Mouse (Mus musculus) ovary, postnatal 10 days (tissue): ENCODE results near the gene S100pbp.
A peak's percentile ranks its signal among the peaks of the same experiment; 100 is the strongest.

Source experiments
- DNase-seq: peaks from one replicate; pipeline ENCODE4 v3.0.0; 2022; ENCODE audit warnings: low spot score

Gene S100pbp

GRCm38 (mm10) chr4:129189542-129190519 lies at the start of gene S100pbp, which contains the start of gene Yars:
S100pbp (minus strand) TSS chr4:129189727.
Yars (plus strand) TSS chr4:129189760.
- DNase-seq: peak; percentile 82

DNA sequence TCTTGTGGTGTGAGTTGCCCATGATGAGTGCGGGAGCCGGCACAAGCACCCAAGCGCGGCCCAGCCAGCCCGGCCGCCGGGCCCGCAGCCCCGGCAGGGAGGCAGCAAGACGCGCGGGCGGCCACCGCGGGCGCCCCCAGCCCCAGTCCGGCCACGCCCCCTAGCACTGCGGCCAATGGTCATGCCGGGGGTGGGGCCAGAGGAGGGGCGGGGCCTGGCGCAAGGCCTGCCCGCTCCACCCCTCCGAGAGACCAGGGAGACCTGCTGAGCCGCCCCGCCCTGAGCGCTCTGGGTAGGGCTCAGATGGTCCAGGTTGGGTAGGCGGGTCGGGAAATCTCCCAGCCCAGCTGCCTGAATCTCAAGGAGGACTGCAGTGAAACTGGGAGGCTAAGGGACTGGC lies 49.5 kb upstream of the S100pbp start:
- DNase-seq: peak; percentile 62

DNA sequence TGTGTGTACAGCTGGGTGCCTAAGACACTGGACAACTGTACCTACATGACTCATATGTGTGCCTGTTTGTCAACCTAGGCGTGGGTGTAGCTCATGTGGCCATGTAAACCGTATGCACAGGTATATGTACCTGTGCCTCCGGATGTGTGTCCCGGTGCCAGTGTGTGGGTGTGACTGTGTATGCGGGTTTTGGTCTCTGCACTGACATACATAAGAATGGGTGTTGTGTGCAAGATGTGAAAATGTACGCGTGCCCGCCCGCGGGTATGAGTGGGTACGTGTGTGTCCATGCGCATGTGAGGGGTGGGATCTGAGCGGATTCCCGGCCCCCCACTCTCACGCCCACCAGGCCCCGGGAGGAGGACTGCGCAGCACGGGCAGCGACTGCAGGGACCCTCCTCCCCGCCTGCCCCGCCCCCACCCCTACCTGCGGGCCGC lies 49.1 kb upstream of the S100pbp start:
- DNase-seq: no peak

GRCm38 (mm10) chr4:129237843-129238441 lies 48.4 kb upstream of the S100pbp start:
- no peak for DNase-seq

DNA sequence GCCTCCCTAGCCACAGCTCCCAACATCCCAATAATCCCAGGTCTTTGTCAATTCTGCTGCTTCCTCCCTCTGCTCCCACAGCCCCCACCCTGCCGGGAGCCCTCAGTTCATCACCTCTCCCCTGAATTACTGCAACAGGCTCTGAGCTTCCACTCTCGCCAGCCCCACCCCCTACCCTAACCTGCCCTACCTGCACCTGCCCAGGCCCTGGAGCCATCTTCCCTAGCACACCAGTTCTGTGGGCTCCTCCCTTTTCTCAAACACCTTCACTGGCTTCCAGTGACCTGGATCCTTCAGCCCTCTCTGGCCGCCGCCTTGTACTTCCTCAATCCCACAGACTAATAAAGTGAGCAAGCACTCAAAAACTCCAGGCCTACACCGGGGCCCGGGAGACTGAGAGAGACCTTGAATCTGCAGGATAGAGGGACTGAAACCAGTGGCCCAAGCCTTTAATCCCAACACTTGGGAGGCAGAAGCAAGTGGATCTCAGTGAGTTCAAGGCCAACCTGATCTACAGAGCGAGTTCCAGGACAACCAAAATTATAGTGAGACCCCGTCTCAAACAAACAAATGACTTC lies 46.8 kb upstream of the S100pbp start:
- no peak for DNase-seq

- no peak for DNase-seq
Measured at GRCm38 (mm10) chr4:129235147-129235546, 45.6 kb upstream of the S100pbp start.

DNA sequence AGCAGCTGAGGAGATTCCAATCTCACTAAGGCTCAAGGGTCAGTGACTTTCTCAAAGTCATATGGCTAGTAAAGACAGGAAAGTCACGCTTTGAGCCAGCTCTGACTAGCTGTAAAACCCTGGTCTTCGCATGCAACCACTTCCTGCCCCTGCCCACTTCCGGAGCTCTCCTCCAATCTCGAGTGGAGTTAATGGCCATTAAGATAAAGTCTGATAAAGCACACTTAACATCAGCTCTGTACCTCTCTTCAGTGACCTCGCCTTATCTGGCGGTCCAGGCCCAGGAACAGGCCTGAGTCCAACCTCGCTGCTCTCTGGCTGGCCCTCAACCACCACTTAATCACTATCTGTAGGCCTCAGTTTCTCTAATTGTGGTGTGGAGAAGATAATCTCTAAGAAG lies 45.0 kb upstream of the S100pbp start:
- DNase-seq: no peak

DNA sequence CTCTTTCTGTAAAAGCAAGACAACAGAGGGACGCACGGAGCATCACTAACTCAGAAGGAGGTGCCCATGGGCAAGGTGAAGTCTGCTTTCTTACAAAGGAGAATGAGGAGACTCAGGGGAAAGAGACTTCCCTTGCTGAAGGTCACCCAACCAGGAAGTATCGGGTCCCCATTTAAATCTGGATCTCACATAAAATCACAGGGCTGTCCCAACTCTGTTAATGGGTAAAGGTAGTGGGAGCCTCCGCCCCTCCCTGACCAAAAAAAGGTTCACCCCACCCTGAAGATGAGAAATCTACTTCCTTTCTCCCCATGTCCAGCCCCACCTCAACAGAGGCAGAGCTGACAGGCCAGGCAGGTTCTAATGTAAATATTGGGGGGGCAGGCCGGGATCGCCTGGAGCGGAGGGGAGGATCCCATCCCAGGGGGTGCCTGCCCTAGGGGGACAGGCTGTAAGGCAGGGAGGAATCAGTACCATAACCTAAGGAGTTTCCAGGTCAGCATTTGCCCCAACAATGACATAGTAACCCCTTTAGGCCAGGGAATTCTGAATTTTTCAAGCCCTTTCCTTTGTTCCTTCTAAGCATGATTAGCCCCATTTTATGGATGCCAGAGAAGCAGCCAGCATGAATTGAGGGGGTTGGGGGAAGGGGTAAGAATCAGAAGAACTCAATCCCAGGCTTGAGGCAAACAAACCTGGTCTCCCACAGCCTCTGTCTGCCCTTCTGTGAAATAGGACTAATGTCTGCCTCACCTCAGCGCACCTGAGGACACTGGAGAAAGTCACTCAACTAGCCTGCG lies 43.2 kb upstream of the S100pbp start:
- DNase-seq: no peak

GRCm38 (mm10) chr4:129231594-129232450 lies 42.3 kb upstream of the S100pbp start:
- DNase-seq: no peak

DNA sequence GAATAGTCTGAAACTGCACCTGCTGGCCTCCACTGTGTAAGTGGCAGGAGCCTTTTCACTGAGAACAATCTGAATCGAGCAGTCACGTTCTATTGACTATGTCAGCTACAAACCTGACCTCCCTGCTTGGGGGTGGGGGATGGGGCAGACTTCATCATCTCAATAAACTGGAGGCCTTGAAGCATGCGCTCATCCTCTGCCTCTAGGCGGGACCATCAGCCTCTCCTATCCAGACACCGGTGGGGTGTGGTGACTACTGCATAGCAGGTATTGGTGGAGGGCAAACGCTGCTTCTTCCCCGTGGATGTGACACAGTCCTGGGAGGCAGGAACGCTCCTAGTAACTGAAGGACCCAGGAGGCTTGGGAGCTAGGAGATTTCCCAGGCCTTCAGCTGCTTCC lies 41.4 kb upstream of the S100pbp start:
- no peak for DNase-seq

DNA sequence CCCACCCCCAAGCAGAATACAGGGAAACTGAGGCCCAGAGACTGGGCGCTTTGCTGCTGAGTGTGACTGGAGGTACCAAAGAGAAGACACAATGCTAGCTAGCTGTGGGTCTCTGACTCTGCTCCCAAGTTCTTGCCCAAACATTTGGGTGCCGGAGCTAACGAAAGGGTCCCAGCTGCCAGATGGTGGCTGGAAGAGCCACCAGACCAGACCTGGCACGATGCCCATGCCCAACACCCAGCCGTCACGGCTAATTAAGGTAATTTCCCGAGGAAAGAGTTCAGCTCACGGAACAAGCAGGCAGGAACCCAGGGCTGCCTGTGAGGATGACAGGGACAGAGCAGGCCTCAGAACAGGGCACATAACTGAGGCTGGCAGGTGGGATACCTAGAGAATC lies 38.5 kb upstream of the S100pbp start:
- DNase-seq: no peak

DNA sequence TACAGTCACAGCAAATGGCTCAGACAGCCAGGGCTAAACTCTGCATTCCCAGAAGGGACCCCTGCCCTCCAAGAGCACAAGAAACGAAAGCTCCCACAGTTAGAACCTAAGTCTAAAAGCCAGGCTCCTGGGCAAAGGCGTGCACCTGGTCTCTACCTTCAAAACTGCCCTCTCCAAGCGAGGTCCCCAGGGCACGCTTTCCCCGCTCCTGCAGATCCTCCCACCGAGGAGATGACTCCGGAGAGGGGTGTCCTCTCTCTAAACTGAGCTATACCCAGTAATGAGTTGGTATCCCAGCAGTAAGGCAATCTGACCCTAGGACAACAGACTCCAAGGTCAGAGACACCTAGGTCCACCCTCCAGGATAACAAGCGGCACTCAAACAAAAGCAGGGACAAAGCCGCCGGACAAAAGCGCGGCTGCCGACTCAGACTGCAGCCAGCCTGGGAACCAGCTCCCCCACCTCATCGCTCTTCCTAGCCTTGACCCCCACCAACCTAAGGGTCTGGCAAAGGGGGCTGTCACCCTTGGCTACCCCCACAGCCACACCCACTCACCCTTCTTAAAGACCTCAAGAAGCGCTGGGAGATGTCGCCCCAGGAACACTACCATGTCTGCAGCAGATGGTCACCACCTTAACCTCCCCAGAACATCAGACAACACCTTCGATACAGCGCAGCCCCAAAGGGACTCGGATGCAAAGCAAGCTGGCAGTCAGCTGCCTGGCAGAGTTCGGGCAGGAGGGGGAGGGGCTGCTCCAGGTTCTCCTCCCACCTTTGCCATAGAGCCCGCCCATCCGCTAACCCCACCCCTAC lies 37.9 kb upstream of the S100pbp start:
- DNase-seq: no peak

DNA sequence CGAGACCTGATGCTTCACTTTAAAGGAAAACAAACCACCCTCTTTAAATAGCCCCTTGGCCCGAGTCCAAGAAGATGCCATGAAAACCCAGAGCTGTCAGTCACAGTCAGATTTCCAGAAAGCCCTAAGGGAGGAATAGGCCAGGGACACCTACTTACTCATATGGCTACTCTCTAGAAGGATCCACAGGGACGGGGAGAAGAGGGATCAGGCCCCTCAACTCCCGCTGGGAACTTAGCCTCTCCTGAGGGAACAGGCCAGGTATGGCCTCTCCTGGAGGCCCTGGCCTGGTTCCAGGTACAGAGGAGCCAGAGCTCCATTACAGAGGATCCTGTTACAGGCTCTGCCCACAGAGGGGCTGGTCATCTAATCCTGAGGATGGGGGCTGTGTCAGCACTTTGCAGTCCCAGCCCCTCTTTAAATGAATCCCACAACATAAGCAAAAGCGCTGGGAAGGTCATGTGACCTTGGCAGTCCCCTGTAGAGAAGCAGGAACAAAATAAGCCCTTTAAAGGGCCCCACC lies 37.0 kb upstream of the S100pbp start:
- no peak for DNase-seq

GRCm38 (mm10) chr4:129225315-129225714 lies 35.8 kb upstream of the S100pbp start:
- DNase-seq: no peak

DNA sequence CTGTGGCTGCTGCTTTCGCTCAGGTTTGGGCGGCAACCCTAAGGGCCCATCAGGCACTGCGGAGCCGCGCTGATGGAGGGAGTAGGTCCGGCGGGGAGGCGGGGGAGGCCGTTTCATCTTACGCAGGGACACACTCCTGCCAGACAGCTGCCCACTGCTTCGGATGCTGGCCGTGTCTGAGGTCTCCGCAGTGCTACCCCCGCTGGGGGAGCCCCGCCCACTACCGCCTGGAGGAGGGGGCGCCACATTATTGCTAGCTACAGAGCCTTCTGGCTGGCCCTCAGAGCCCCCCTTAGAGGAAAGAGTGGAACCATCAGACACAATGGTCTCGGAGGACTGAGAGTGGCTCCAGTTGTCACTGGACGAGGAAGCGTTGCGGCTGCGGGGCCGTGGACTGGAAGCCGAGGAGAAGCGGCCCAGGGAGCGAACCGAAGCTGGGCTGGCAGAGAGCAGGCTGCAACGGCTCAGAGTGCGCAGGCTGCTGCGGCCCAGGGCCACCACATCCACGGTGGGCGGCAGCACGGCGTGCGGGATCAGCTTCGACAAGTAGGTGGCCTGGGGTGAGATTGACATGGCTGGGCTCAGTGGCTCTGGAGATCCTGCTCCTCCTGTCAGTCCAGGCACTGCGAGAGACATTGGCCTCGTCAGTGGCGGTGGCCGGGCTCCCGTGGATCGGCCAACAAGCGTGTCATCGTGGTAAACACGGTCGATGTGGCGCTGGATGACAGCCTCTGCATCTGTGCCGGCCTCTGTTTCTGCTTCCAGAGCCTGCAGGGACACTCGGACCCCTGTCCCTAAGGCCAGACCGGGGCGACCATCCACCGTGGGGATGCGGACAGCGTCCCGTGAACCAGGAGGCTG lies 34.1 kb upstream of the S100pbp start:
- no peak for DNase-seq

- no peak for DNase-seq
Measured at GRCm38 (mm10) chr4:129222019-129222925, 32.7 kb upstream of the S100pbp start.

GRCm38 (mm10) chr4:129221097-129222010 lies 31.8 kb upstream of the S100pbp start:
- DNase-seq: no peak
